Mouse (Mus musculus) gastrocnemius, adult 2 months (tissue): ENCODE measurements at regions not wholly inside any gene's neighbourhood (a gene's known extent, or its start where the extent isn't known, plus 50 kb on each side); places are given as distances from the start of the nearest gene placed in this dataset.

Experiments
- DNase-seq: peaks from one replicate; pipeline ENCODE4 v3.0.0; 2022
- H3K27ac ChIP-seq: fragments of 200-600 bp; 2 replicates; pipeline ENCODE4 v1.8.1; 2022; ENCODE audit warnings: mild to moderate bottlenecking
- H3K4me3 ChIP-seq: fragments of 200-600 bp; 2 replicates; pipeline ENCODE4 v1.8.1; 2022; ENCODE audit warnings: mild to moderate bottlenecking, moderate library complexity
- CTCF ChIP-seq: fragments of 200-600 bp; IDR thresholded peaks from 2 replicates; pipeline ENCODE4 v1.8.1; 2022; ENCODE audit warnings: antibody characterized with exemption, mild to moderate bottlenecking, moderate library complexity
- intact Hi-C: fragments of 180-260 bp; cut with DNase I; formaldehyde crosslinking; loops from one replicate; pipeline ENCODE4 v1.15.1; 2025

GRCm38 (mm10) chr6:41113943-41114342 is 78.6 kb upstream of the 2210010C04Rik start:
- intact Hi-C loops = no loop called here
- TF ChIP-seq CTCF = no peak

DNA sequence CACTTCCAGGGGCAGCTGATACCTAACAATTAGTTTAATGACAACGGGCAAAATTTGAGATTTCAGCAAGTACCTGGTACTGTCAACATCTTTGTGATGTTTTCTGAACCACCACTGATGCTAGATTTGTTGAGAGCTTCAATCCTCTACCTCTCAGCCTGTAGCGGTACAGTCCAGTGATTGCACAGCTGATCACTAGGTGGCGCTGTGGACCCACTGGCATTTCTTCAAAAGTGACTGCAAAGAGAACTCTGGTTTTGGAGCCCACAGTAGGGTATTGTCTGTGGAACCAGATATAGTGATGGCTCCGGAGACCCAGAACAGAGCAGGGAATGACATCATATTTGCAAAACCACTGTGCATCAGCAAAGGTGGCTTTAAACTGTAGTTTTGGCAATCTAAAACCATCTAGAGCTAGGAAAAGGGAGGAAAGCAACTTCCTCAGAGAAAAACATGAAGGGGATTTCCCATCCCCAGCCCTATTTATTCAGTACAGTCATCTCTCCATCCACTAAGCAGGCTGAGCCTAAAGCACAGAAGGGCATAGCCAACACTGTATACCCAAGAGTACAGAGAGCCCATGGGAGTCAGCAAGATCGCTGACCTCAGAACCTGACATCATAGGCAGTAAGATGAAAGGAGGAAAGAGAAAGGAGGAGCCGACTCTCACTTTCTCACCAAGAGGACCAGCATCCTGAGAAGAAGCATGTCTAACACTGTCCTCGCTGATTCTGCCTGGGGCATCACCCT is 77.7 kb upstream of the 2210010C04Rik start:
- Histone ChIP-seq H3K27ac (no peak overlapping the region), H3K4me3 (no peak overlapping the region)
- peak; percentile 48 for TF ChIP-seq CTCF
- intact Hi-C loops = no loop called here
- peak; percentile 20 for DNase-seq

More at GRCm38 (mm10) chr6:41113943-41114342, 78.6 kb upstream of the 2210010C04Rik start:
- H3K27ac ChIP-seq = no peak overlapping the region
- no peak for DNase-seq
- no peak overlapping the region for H3K4me3 ChIP-seq

GRCm38 (mm10) chr6:41111829-41112228 is 76.5 kb upstream of the 2210010C04Rik start:
- intact Hi-C loops = no loop called here
- no peak for TF ChIP-seq CTCF
- DNase-seq = no peak
- no peak overlapping the region for H3K27ac ChIP-seq
- no peak overlapping the region for H3K4me3 ChIP-seq

- TF ChIP-seq CTCF = no peak
- intact Hi-C loops = no loop called here
- no peak overlapping the region for H3K27ac ChIP-seq
- DNase-seq = no peak
- no peak overlapping the region for H3K4me3 ChIP-seq
These were observed 73.6 kb upstream of the 2210010C04Rik start for GRCm38 (mm10) chr6:41108897-41109296.

DNA sequence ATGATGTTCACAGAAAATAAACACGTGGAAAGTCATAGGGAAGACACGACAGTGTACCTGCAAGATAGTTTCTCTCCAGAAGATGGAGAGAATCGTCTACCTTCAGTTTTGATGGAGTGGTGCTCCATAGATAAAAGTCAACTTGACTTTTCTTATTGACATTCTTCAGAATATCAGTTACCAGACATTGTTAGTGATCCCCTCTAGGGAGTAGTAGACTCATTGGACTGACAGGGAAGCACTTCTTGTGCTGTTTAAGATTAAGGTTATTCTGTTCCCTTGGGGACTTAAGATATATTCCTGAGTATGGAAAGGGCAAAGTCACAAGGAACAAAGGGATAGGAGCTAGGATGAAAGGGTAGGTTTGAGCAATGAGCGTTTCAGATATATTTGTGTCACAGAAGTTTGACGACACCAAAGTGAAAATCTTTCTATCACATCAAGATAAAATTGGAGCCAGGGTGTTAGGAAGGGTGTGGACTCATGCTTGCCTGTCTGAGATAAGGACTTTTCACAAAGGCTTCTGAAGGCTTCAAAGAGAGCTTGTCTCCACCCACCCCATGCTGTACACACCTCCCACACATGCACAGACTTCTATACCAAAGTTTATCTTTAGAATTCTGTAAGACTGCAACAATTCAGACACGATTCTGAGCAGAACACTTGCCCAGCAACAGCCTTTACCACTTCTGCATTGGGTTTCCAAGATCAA is 68.5 kb upstream of the 2210010C04Rik start:
- H3K27ac ChIP-seq = no peak overlapping the region

GRCm38 (mm10) chr6:41101997-41102396 is 66.7 kb upstream of the 2210010C04Rik start:
- no peak overlapping the region for H3K27ac ChIP-seq
- intact Hi-C loops = no loop called here
- no peak overlapping the region for H3K4me3 ChIP-seq
- no peak for DNase-seq
- no peak for TF ChIP-seq CTCF

More for the DNA sequence above, 68.5 kb upstream of the 2210010C04Rik start:
- TF ChIP-seq CTCF = no peak
- intact Hi-C loops = no loop called here
- DNase-seq = no peak
- no peak overlapping the region for H3K4me3 ChIP-seq

DNA sequence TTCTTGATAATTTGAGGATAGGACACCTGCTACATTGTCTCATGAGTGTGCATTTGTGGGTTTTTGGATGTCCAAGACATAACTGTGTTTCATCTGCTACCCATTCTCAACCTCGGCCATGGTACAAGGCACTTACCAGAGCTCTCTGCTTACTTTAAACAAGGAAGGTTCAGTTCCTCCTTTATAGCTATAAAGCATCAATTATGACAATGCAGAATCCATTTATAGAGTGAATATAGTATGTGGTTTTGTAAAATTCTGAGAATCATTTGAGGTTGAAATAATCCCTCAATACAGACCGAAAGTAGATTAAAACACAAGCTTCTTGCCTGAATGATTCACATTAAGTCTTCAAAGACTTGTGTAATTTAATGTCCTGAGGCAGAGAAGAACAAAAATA is 64.9 kb upstream of the 2210010C04Rik start:
- intact Hi-C loops = no loop called here
- no peak for TF ChIP-seq CTCF
- no peak for DNase-seq
- H3K4me3 ChIP-seq = no peak overlapping the region
- H3K27ac ChIP-seq = no peak overlapping the region

GRCm38 (mm10) chr6:41091177-41091829 is 56.0 kb upstream of the 2210010C04Rik start:
- Histone ChIP-seq H3K4me3 (no peak overlapping the region), H3K27ac (no peak overlapping the region)
- no peak for DNase-seq
- intact Hi-C loops = no loop called here
- TF ChIP-seq CTCF = peak; percentile 33; the same call in 1 of the 2 replicates
